Comparison of ENCODE assay signal across 11 mouse cellular contexts in the genomic region with DNA sequence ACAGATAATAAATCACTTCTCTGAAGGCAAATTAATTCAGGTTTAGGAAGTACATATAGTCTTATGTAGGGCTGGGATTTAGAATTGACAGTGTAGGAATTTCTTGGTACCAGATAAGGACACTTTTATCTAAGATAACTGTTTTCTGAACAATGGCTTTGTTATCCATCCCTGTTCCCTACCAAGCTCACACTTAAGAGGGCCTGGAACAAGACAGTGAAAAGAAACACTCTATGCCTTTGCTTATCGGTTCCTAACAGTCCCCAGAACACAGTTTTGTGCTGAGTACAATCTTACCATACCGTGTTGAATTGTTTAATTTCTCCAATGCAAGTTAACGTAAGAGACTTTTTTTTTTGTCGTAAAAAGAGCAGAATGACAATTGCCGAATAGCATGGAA. TPM values are rescaled to one million over a fixed set of nuclear protein-coding genes. Genes with fewer than 3 reads are reported as not detected.
DNase-seq lines count a peak whose midpoint lies in the region; ATAC-seq and TF ChIP-seq lines count a peak whose summit lies in the region.
"Had no signal": no experiment of that assay in that cellular context is flagged by ENCODE, and none has a peak within 500 bp of the region (broad histone marks: within the 10 kb centered on the region; RNA-seq: fewer than 3 reads in every experiment).

No protein-coding gene starts in this region.

- intact Hi-C loops in left cerebral cortex, adult 2 months (cut with DNase I), result no loop called here
- intact Hi-C loops in left cerebral cortex, postnatal 14 days (cut with DNase I), result no loop called here

- 0 out of 2 replicates have a peak, but pooled peaks have one; percentile 53 for ATAC-seq in heart, embryonic 15.5 days (replicated peaks; ENCODE audit: insufficient number of reproducible peaks, insufficient read depth, low FRiP score, low read depth)
- ATAC-seq in limb, embryonic 11.5 days (ENCODE audit: insufficient number of reproducible peaks, low FRiP score, low TSS enrichment, low read depth), result no peak
- ATAC-seq: CD4-positive, CD25-positive, alpha-beta regulatory T cell, adult 4 months had no signal

- no peaks in the 10 kb centered on the region for H3K9me3 ChIP-seq in heart, embryonic 15.5 days (replicated peaks)
- no peaks in the 10 kb centered on the region for H3K9me3 ChIP-seq in limb, embryonic 11.5 days (ENCODE audit: control insufficient read depth, low read length)

- H3K36me3 ChIP-seq in heart, embryonic 15.5 days, result no peaks in the 10 kb centered on the region
- H3K36me3 ChIP-seq in limb, embryonic 11.5 days (ENCODE audit: control insufficient read depth, insufficient read depth, low read length), result no peaks in the 10 kb centered on the region

- H3K9ac ChIP-seq in heart, embryonic 15.5 days, result no peak overlapping the region
- H3K9ac ChIP-seq in limb, embryonic 11.5 days (ENCODE audit: low read length), result no peak overlapping the region

- peak overlapping the region; percentile 68 for H3K27ac ChIP-seq in heart, embryonic 15.5 days
- H3K27ac ChIP-seq in left cerebral cortex, adult 2 months, result peak overlapping the region; percentile 42
- H3K27ac ChIP-seq in cortical plate, adult 2 months (ENCODE audit: insufficient read depth, low read length), result no peak overlapping the region; the same call in 1 of the 2 replicates
- no peak overlapping the region for H3K27ac ChIP-seq in limb, embryonic 11.5 days (replicated peaks; ENCODE audit: low read depth, low read length)
- no peak overlapping the region for H3K27ac ChIP-seq in cerebellum, adult 2 months (ENCODE audit: insufficient read depth, low read length)

- no peaks in the 10 kb centered on the region; the same call in 1 of the 2 replicates for H3K27me3 ChIP-seq in heart, embryonic 15.5 days
- H3K27me3 ChIP-seq in limb, embryonic 11.5 days (ENCODE audit: control insufficient read depth, insufficient read depth, low read length), result no peaks in the 10 kb centered on the region
- no peaks in the 10 kb centered on the region for H3K27me3 ChIP-seq in cerebellum, adult 2 months (ENCODE audit: control insufficient read depth, insufficient read depth, low read length)

- peaks cover 12% of the 10 kb centered on the region; the same call in 1 of the 2 replicates for H3K4me1 ChIP-seq in heart, embryonic 15.5 days (replicated peaks)
- no peaks in the 10 kb centered on the region for H3K4me1 ChIP-seq in cortical plate, adult 2 months (ENCODE audit: control insufficient read depth, insufficient read depth, low read length)
- 0 out of 2 replicates have a peak, but pooled peaks cover 2% of the 10 kb centered on the region for H3K4me1 ChIP-seq in limb, embryonic 11.5 days (ENCODE audit: control insufficient read depth, insufficient read depth, low read length)
- H3K4me1 ChIP-seq in cerebellum, adult 2 months (ENCODE audit: control insufficient read depth, insufficient read depth, low read length), result no peaks in the 10 kb centered on the region; the same call in 1 of the 2 replicates

- H3K4me2 ChIP-seq in heart, embryonic 15.5 days, result peak overlapping the region; percentile 69
- H3K4me2 ChIP-seq in limb, embryonic 11.5 days (ENCODE audit: low read depth, severe bottlenecking), result peak overlapping the region; percentile 65; the same call in 1 of the 2 replicates

- no peak for TF ChIP-seq POLR2A in cortical plate, adult 2 months (IDR thresholded peaks at IDR 0.05; ENCODE audit: extremely low read depth, insufficient read depth, low read length)
- TF ChIP-seq POLR2A in cerebellum, adult 2 months (IDR thresholded peaks at IDR 0.05; ENCODE audit: borderline replicate concordance, insufficient read depth, low read length), result no peak

- DNase-seq in heart, adult 9 months (ENCODE audit: low spot score in 2 of 2), result no peak
- DNase-seq in left cerebral cortex, adult 2 months (ENCODE audit: extremely low spot score in 1 of 2, low spot score in 2 of 2), result no peak
- DNase-seq in left cerebral cortex, postnatal 14 days (ENCODE audit: low spot score in 2 of 2), result no peak
- DNase-seq in limb, embryonic 11.5 days (ENCODE audit: low spot score), result no peak
- no peak for DNase-seq in retina, embryonic 14.5 days (ENCODE audit: low spot score)
- DNase-seq in cerebellum, adult 2 months, result no peak
- DNase-seq: cerebellum, adult 11 months; right cerebral cortex, adult 18-20 months had no signal

- TF ChIP-seq CTCF in left cerebral cortex, adult 2 months (IDR thresholded peaks at IDR 0.05), result no peak
- TF ChIP-seq CTCF in cortical plate, adult 2 months (IDR thresholded peaks at IDR 0.05; ENCODE audit: extremely low read depth, insufficient read depth, low read length), result no peak
- no peak for TF ChIP-seq CTCF in cerebellum, adult 2 months (IDR thresholded peaks at IDR 0.05; ENCODE audit: borderline replicate concordance, insufficient read depth, low read depth, low read length)

- H3K4me3 ChIP-seq in heart, embryonic 15.5 days, result peak overlapping the region; percentile 49
- peak overlapping the region; percentile 34 for H3K4me3 ChIP-seq in left cerebral cortex, adult 2 months
- H3K4me3 ChIP-seq in cortical plate, adult 2 months (ENCODE audit: insufficient read depth, low read length), result peak overlapping the region; percentile 24; the same call in 1 of the 2 replicates
- no peak overlapping the region for H3K4me3 ChIP-seq in limb, embryonic 11.5 days (ENCODE audit: low read depth, low read length)
- H3K4me3 ChIP-seq in cerebellum, adult 2 months (replicated peaks; ENCODE audit: insufficient read depth, low read depth, low read length), result no peak overlapping the region

- 51% methylated on average over 5 of the region's 5 CpGs for WGBS in heart, embryonic 15.5 days
- WGBS in limb, embryonic 11.5 days, result 84% methylated on average over 5 of the region's 5 CpGs
- WGBS in cerebellum, adult 2 months, result 88% methylated on average over 5 of the region's 5 CpGs

RNA-seq across cellular contexts. Expression of a gene that starts 0.7 kb away (rescaled TPM):
- polyA plus RNA-seq in heart, embryonic 15.5 days (2015; fragmentation: Nextera tagmentation; extraction: Ambion mirVana), result 15.2 and 17.7 TPM in 2 replicates
- 10 to 100 TPM; 21.0 to 22.3 TPM for total RNA-seq in left cerebral cortex, adult 2 months (2021)
- 10 to 100 TPM; 28.9 to 31.7 TPM for total RNA-seq in left cerebral cortex, postnatal 14 days (2021)
- 20.2 and 21.2 TPM in 2 replicates for polyA plus RNA-seq in cortical plate, adult 2 months (2012; rRNA removed)
- 4.8 and 5.5 TPM in 2 replicates for polyA plus RNA-seq in limb, embryonic 11.5 days (2014; fragmentation: Nextera tagmentation; extraction: Ambion mirVana)
- polyA plus RNA-seq in cerebellum, adult 2 months (2012; rRNA removed), result 16.9 and 19.4 TPM in 2 replicates
- polyA plus RNA-seq: CD4-positive, CD25-positive, alpha-beta regulatory T cell, adult 4 months had no signal

Comparison
In these comparisons a context has a peak if more than half of its experiments do, and no peak if none do; other contexts are left out.
1. H3K27ac ChIP-seq: peak in heart, embryonic 15.5 days (single experiment) and left cerebral cortex, adult 2 months (single experiment); none in cortical plate, adult 2 months (single experiment), limb, embryonic 11.5 days (single experiment) and cerebellum, adult 2 months (single experiment).
2. H3K4me3 ChIP-seq: peak in heart, embryonic 15.5 days (single experiment), left cerebral cortex, adult 2 months (single experiment) and cortical plate, adult 2 months (single experiment); none in limb, embryonic 11.5 days (single experiment) and cerebellum, adult 2 months (single experiment).